Mouse (Mus musculus) heart, adult 2 months (tissue): ENCODE data around the gene Tlk2.

Source experiments
- CTCF ChIP-seq: fragments of 200-600 bp; IDR thresholded peaks from 2 replicates; pipeline ENCODE4 v1.8.1; 2022; ENCODE audit warnings: antibody characterized with exemption, mild to moderate bottlenecking, moderate library complexity
- POLR2A ChIP-seq: fragments of 200-500 bp; IDR thresholded peaks from 2 replicates; pipeline ENCODE4 v1.6.1; 2011; ENCODE audit warnings: mild to moderate bottlenecking, low read depth, low read length, control low read depth; ENCODE audit not compliant: insufficient read depth

GRCm38 (mm10) chr11:105166780-105167179 lies 11.8 kb upstream of the Tlk2 start:
- TF ChIP-seq CTCF (no peak), POLR2A (no peak)
